Mouse (Mus musculus): ENCODE data around the gene Cs. TPM values are rescaled to one million over a fixed set of nuclear protein-coding genes. Genes with fewer than 3 reads are reported as not detected.

Gene Cs
- polyA plus RNA-seq, 1 experiment from 2014 or later: 167 TPM

- Histone ChIP-seq H3K36me3 (ENCODE audit: insufficient read depth, low read length) (peaks cover 64% of the 10 kb centered on the region), H3K27ac (no peak overlapping the region), H3K9me3 (replicated peaks; ENCODE audit: low read length) (no peaks in the 10 kb centered on the region), H3K9ac (ENCODE audit: low read depth, low read length) (no peak overlapping the region), H3K4me3 (replicated peaks; ENCODE audit: low read depth, low read length) (no peak overlapping the region), H3K4me2 (ENCODE audit: low read length) (no peak overlapping the region), H3K4me1 (replicated peaks; ENCODE audit: insufficient read depth, low read length) (no peaks in the 10 kb centered on the region), H3K27me3 (ENCODE audit: insufficient read depth, low read length) (no peaks in the 10 kb centered on the region)
- no peak for TF ChIP-seq CTCF (IDR thresholded peaks at IDR 0.05; ENCODE audit: low read depth)
- DNase-seq (ENCODE audit: low spot score): no peak
- ATAC-seq (replicated peaks; ENCODE audit: low FRiP score, low read depth): no peak
- WGBS: 81% methylated on average over 6 of the region's 6 CpGs
Observed at GRCm38 (mm10) chr10:128359226-128359625, 21.7 kb downstream of the Cs start.

DNA sequence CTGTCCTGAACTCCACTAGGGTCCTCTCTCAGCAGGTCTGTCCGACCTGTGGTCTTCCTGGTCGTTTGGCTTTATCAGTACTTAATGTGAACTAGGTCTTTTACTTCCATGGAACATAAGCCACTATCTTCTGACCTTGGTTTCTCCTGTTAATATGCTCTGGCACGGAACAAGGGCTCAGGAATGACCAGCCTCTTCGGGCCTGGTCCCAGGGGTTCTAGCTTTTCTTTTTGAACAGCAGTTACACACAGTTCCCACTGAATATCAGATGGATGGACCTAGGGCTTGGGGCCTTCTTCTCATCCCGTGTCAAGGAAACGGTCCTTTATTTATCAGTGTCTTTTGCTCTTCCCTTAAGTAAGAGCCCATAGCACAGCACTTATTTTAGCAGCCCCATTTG is 24.3 kb downstream of the Cs start:
- no peak for ATAC-seq (replicated peaks; ENCODE audit: low FRiP score, low read depth)
- Histone ChIP-seq H3K36me3 (ENCODE audit: insufficient read depth, low read length) (peaks cover 59% of the 10 kb centered on the region), H3K4me1 (replicated peaks; ENCODE audit: insufficient read depth, low read length) (no peaks in the 10 kb centered on the region), H3K9me3 (replicated peaks; ENCODE audit: low read length) (no peaks in the 10 kb centered on the region), H3K4me2 (ENCODE audit: low read length) (no peak overlapping the region), H3K9ac (ENCODE audit: low read depth, low read length) (no peak overlapping the region), H3K27me3 (ENCODE audit: insufficient read depth, low read length) (no peaks in the 10 kb centered on the region), H3K4me3 (replicated peaks; ENCODE audit: low read depth, low read length) (no peak overlapping the region), H3K27ac (no peak overlapping the region)
- WGBS: 86% methylated on average over 6 of the region's 6 CpGs
- no peak for TF ChIP-seq CTCF (IDR thresholded peaks at IDR 0.05; ENCODE audit: low read depth)
- DNase-seq (ENCODE audit: low spot score): no peak

DNA sequence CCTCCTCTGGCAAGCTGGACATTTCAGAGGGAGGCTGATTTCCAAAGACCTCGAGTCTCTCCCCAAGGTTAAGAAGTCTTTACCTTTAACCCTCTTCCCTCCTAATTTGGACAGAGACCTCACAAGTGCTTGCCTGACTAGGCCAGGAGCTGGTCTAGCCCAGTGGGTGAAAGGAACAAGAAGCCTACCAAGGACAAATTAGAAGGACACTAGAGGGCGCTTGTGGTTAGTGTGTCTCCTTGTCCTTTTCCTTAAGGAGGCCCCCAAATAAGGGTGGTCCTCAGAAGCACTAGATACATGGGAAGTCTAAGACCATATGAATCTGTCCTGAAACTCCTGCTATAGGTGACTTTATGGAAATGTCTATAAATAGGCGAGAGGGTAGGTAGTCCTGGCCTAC is 25.0 kb downstream of the Cs start:
- Histone ChIP-seq H3K27ac (no peak overlapping the region), H3K9me3 (replicated peaks; ENCODE audit: low read length) (no peaks in the 10 kb centered on the region), H3K4me2 (ENCODE audit: low read length) (no peak overlapping the region), H3K9ac (ENCODE audit: low read depth, low read length) (no peak overlapping the region), H3K36me3 (ENCODE audit: insufficient read depth, low read length) (peaks cover 55% of the 10 kb centered on the region), H3K27me3 (ENCODE audit: insufficient read depth, low read length) (no peaks in the 10 kb centered on the region), H3K4me1 (replicated peaks; ENCODE audit: insufficient read depth, low read length) (0 out of 2 replicates have a peak, but pooled peaks cover 2% of the 10 kb centered on the region), H3K4me3 (replicated peaks; ENCODE audit: low read depth, low read length) (no peak overlapping the region)
- peak; percentile 81 for DNase-seq (ENCODE audit: low spot score)
- no peak for ATAC-seq (replicated peaks; ENCODE audit: low FRiP score, low read depth)
- TF ChIP-seq CTCF (IDR thresholded peaks at IDR 0.05; ENCODE audit: low read depth): peak; percentile 71
- WGBS: 45% methylated on average over 3 of the region's 3 CpGs

- DNase-seq (ENCODE audit: low spot score): no peak
Observed at GRCm38 (mm10) chr10:128367899-128368401, 30.4 kb downstream of the Cs start.

DNA sequence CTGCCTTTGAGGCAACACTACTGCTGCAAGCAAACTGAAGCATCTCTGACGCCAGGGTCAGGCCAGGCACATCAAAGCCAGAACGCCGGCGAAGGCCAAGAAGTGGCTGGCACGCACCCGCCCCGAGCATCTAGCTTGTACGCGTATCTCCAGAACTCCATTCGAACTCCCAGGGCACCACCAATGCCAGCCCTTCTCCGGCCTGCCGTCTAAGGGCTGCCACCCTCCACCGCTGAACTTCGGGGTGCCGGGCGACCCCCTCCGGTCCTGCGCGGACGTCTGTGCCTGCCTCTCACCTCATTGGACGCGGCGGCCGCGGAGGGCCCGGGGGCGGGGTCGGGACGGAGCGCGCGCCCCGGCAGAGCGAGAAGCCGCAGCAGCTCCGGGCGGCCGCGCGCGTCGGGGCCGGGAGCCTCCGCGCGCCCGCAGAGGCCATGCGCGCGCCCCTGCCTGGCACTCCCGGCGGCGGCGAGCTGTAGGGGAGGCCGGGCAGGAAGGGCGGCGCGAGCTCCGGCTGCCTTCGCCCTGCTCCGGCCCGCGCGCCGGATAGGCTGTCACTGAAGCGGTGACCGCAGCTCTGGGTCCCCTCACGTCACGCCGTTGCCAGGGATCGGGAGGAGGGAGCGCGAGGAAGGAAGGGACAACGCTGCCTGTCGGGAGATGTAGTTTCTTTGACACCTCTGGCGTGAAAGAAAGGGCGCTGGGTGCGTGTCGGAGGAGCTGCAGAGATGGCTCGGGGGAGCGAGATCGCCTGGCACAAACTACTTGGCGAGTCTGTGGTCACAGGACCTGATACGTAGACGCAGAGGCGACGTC is 31.1 kb downstream of the Cs start, which contains the start of gene Coq10a:
Gene Coq10a (minus strand): TSS at position 596 of the 816 bp plus-strand sequence.
- WGBS: under 1% methylated on average over 83 of the region's 87 CpGs
- ATAC-seq (replicated peaks; ENCODE audit: low FRiP score, low read depth) (peak; percentile 93), DNase-seq (ENCODE audit: low spot score) (peak; percentile 96)
- Histone ChIP-seq H3K4me1 (replicated peaks; ENCODE audit: insufficient read depth, low read length) (0 out of 2 replicates have a peak, but pooled peaks cover 7% of the 10 kb centered on the region), H3K9me3 (replicated peaks; ENCODE audit: low read length) (no peaks in the 10 kb centered on the region), H3K27ac (peak within 1 kb of the TSS; percentile 94), H3K27me3 (ENCODE audit: insufficient read depth, low read length) (no peaks in the 10 kb centered on the region), H3K36me3 (ENCODE audit: insufficient read depth, low read length) (0 out of 2 replicates have a peak, but pooled peaks cover 7% of the 10 kb centered on the region), H3K9ac (ENCODE audit: low read depth, low read length) (peak within 1 kb of the TSS; percentile 73), H3K4me3 (replicated peaks; ENCODE audit: low read depth, low read length) (peak within 1 kb of the TSS; percentile 72), H3K4me2 (ENCODE audit: low read length) (peak within 1 kb of the TSS; percentile 73)
- TF ChIP-seq CTCF (IDR thresholded peaks at IDR 0.05; ENCODE audit: low read depth): 0 out of 2 replicates have a peak, but pooled peaks have one; percentile 9

More at GRCm38 (mm10) chr10:128367899-128368401, 30.4 kb downstream of the Cs start:
- no peaks in the 10 kb centered on the region for H3K27me3 ChIP-seq (ENCODE audit: insufficient read depth, low read length)
- no peak for TF ChIP-seq CTCF (IDR thresholded peaks at IDR 0.05; ENCODE audit: low read depth)
- H3K36me3 ChIP-seq (ENCODE audit: insufficient read depth, low read length): 0 out of 2 replicates have a peak, but pooled peaks cover 11% of the 10 kb centered on the region
- H3K4me2 ChIP-seq (ENCODE audit: low read length): peak overlapping the region; percentile 73
- peak overlapping the region; percentile 73 for H3K9ac ChIP-seq (ENCODE audit: low read depth, low read length)
- peak overlapping the region; percentile 94 for H3K27ac ChIP-seq
- peak; percentile 53; the same call in 1 of the 2 replicates for ATAC-seq (replicated peaks; ENCODE audit: low FRiP score, low read depth)
- WGBS: 15% methylated on average over 19 of the region's 19 CpGs
- 0 out of 2 replicates have a peak, but pooled peaks cover 7% of the 10 kb centered on the region for H3K4me1 ChIP-seq (replicated peaks; ENCODE audit: insufficient read depth, low read length)
- no peaks in the 10 kb centered on the region for H3K9me3 ChIP-seq (replicated peaks; ENCODE audit: low read length)
- H3K4me3 ChIP-seq (replicated peaks; ENCODE audit: low read depth, low read length): peak overlapping the region; percentile 72

DNA sequence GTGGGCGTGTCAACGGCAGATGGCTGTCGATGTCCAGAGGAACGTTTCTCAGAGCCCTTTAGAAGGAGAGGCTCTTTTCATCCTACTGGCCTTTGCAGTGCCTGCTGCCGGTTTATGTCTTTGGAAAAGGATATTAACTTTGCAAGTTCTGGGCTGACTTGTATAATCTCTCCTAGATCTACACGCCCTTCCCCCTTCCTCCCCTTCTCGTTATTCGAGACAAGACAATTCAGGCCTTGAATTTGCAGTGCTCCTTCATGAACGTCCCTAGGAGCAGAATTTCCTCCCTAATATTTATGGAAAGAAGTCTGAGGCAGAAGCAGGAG is 31.6 kb downstream of the Cs start:
- H3K4me3 ChIP-seq (replicated peaks; ENCODE audit: low read depth, low read length): peak overlapping the region; percentile 72
- no peak for DNase-seq (ENCODE audit: low spot score)
- H3K4me1 ChIP-seq (replicated peaks; ENCODE audit: insufficient read depth, low read length): 0 out of 2 replicates have a peak, but pooled peaks cover 7% of the 10 kb centered on the region
- H3K27ac ChIP-seq: peak overlapping the region; percentile 94
- ATAC-seq (replicated peaks; ENCODE audit: low FRiP score, low read depth): no peak
- 4% methylated on average over 9 of the region's 9 CpGs for WGBS
- no peaks in the 10 kb centered on the region for H3K27me3 ChIP-seq (ENCODE audit: insufficient read depth, low read length)
- peak overlapping the region; percentile 73 for H3K4me2 ChIP-seq (ENCODE audit: low read length)
- peak overlapping the region; percentile 73 for H3K9ac ChIP-seq (ENCODE audit: low read depth, low read length)
- TF ChIP-seq CTCF (IDR thresholded peaks at IDR 0.05; ENCODE audit: low read depth): no peak
- H3K9me3 ChIP-seq (replicated peaks; ENCODE audit: low read length): no peaks in the 10 kb centered on the region
- H3K36me3 ChIP-seq (ENCODE audit: insufficient read depth, low read length): 0 out of 2 replicates have a peak, but pooled peaks cover 7% of the 10 kb centered on the region
